Mouse (Mus musculus): ENCODE results near the gene Chst3. TPM values are rescaled to one million over a fixed set of nuclear protein-coding genes. Genes with fewer than 3 reads are reported as not detected.

Gene Chst3
- 1.1 TPM for polyA plus RNA-seq (2014; fragmentation: Illumina TruSeq; extraction: RNeasy Lipid Tissue Mini Kit (QIAGEN cat#74804); ENCODE audit: low read depth, low replicate concordance)

GRCm38 (mm10) chr10:60218591-60219499 lies at the start of gene Chst3:
Gene Chst3, minus strand, starts transcription at chr10:60219260.

Other genes with a start within 250 kb of the Chst3 start
- gene Ascc1, start 216.5 kb downstream of the Chst3 start, polyA plus RNA-seq (2014; fragmentation: Illumina TruSeq; extraction: RNeasy Lipid Tissue Mini Kit (QIAGEN cat#74804); ENCODE audit: low read depth, low replicate concordance): 27.1 TPM
- gene Anapc16, start 216.1 kb downstream of the Chst3 start, polyA plus RNA-seq (2014; fragmentation: Illumina TruSeq; extraction: RNeasy Lipid Tissue Mini Kit (QIAGEN cat#74804); ENCODE audit: low read depth, low replicate concordance): 56.6 TPM
- gene Spock2, start 113.0 kb downstream of the Chst3 start, polyA plus RNA-seq (2014; fragmentation: Illumina TruSeq; extraction: RNeasy Lipid Tissue Mini Kit (QIAGEN cat#74804); ENCODE audit: low read depth, low replicate concordance): 10.8 TPM
- 1,170 TPM for gene Psap, start 58.4 kb upstream of the Chst3 start, polyA plus RNA-seq (2014; fragmentation: Illumina TruSeq; extraction: RNeasy Lipid Tissue Mini Kit (QIAGEN cat#74804); ENCODE audit: low read depth, low replicate concordance)
- 11.9 TPM for gene Vsir, start 127.6 kb upstream of the Chst3 start, polyA plus RNA-seq (2014; fragmentation: Illumina TruSeq; extraction: RNeasy Lipid Tissue Mini Kit (QIAGEN cat#74804); ENCODE audit: low read depth, low replicate concordance)
- gene Gm17455, start 180.5 kb upstream of the Chst3 start, polyA plus RNA-seq (2014; fragmentation: Illumina TruSeq; extraction: RNeasy Lipid Tissue Mini Kit (QIAGEN cat#74804); ENCODE audit: low read depth, low replicate concordance): not detected

Data from heart, adult 10 weeks (tissue).